12 mouse cellular contexts compared by ENCODE assay signal in genomic region chr11:19983298-19983697, GRCm38 (mm10). TPM values are rescaled to one million over a fixed set of nuclear protein-coding genes. Genes with fewer than 3 reads are reported as not detected.
DNase-seq lines count a peak whose midpoint lies in the region; TF ChIP-seq lines count a peak whose summit lies in the region.
"Had no signal": no experiment of that assay in that cellular context is flagged by ENCODE, and none has a peak within 500 bp of the region (broad histone marks: within the 10 kb centered on the region; RNA-seq: fewer than 3 reads in every experiment).

No protein-coding gene starts in this region.

- intact Hi-C loops in gastrocnemius, adult 2 months (cut with DNase I), result loop anchor here (10.0 kb wide), 1 partner anchor 222 kb away; the partner anchor contains the start of gene Rab1a

- H3K27me3 ChIP-seq in limb, embryonic 10.5 days (ENCODE audit: low read depth, poor library complexity, severe bottlenecking), result no peaks in the 10 kb centered on the region
- H3K27me3 ChIP-seq in thymus, adult 2 months (ENCODE audit: control insufficient read depth, insufficient read depth, low read length), result no peaks in the 10 kb centered on the region
- H3K27me3 ChIP-seq: CH12.LX; kidney, embryonic 15.5 days; midbrain, embryonic 15.5 days had no signal

- 45% methylated on average over 4 of the region's 4 CpGs for WGBS in limb, embryonic 10.5 days
- 87% methylated on average over 4 of the region's 4 CpGs for WGBS in thymus, adult 2 months

- H3K9ac ChIP-seq in ES-E14 (ENCODE audit: insufficient read depth, low read depth, low read length, poor library complexity, severe bottlenecking), result peak overlapping the region; percentile 87
- H3K9ac ChIP-seq: kidney, embryonic 15.5 days; midbrain, embryonic 15.5 days had no signal

- H3K4me1 ChIP-seq in ES-E14 (ENCODE audit: control insufficient read depth in 2 of 2, insufficient read depth in 2 of 2, low read length in 2 of 2, poor library complexity in 1 of 2), result peaks cover 17 to 28% of the 10 kb centered on the region in 2 experiments
- H3K4me1 ChIP-seq in limb, embryonic 10.5 days, result peaks cover 90% of the 10 kb centered on the region
- H3K4me1 ChIP-seq in thymus, adult 2 months (replicated peaks; ENCODE audit: control insufficient read depth, insufficient read depth, low read length), result peaks cover 39% of the 10 kb centered on the region

- TF ChIP-seq CTCF in gastrocnemius, adult 2 months (IDR thresholded peaks at IDR 0.05), result no peak
- no peak for TF ChIP-seq CTCF in layer of hippocampus, adult 2 months (conservative IDR thresholded peaks at IDR 0.05)
- TF ChIP-seq CTCF in thymus, adult 2 months (IDR thresholded peaks at IDR 0.05; ENCODE audit: borderline replicate concordance, control insufficient read depth, extremely low read depth, insufficient read depth, low read length, poor library complexity), result no peak

- in situ Hi-C loops in ES-E14 (cut with MboI; ENCODE audit: low sequenced_read_pairs in 2 of 2, unreplicated experiment in 2 of 2), result no loop called here

- TF ChIP-seq POLR2A in thymus, adult 2 months (IDR thresholded peaks at IDR 0.05; ENCODE audit: control insufficient read depth, extremely low read depth, insufficient read depth, low read length, poor library complexity), result no peak

- DNase-seq in gastrocnemius, adult 2 months, result peak; percentile 43
- DNase-seq in gastrocnemius, adult 18-20 months (ENCODE audit: low spot score), result no peak
- DNase-seq in layer of hippocampus, adult 2 months (ENCODE audit: low spot score in 2 of 2), result peak; percentile 42 to 58
- DNase-seq in layer of hippocampus, postnatal 25 days (ENCODE audit: extremely low spot score in 1 of 2, low spot score in 1 of 2), result no peak
- DNase-seq in ES-E14 (ENCODE audit: low read depth, low spot score), result no peak
- no peak for DNase-seq in limb, embryonic 10.5 days (ENCODE audit: low spot score)
- no peak for DNase-seq in cerebellum, adult 9-11 months
- no peak for DNase-seq in thymus, adult 2 months
- DNase-seq: thymus, postnatal 14 days had no signal

- H3K27ac ChIP-seq in gastrocnemius, adult 2 months, result peak overlapping the region; percentile 53
- H3K27ac ChIP-seq in layer of hippocampus, adult 2 months, result peak overlapping the region; percentile 80
- H3K27ac ChIP-seq in ES-E14 (ENCODE audit: insufficient read depth, low read depth, low read length, poor library complexity, severe bottlenecking), result peak overlapping the region; percentile 80
- H3K27ac ChIP-seq in limb, embryonic 10.5 days, result peak overlapping the region; percentile 53; the same call in 1 of the 2 replicates
- no peak overlapping the region for H3K27ac ChIP-seq in thymus, adult 2 months (ENCODE audit: control insufficient read depth, insufficient read depth, low read length)
- H3K27ac ChIP-seq: midbrain, embryonic 15.5 days had no signal

- H3K36me3 ChIP-seq in ES-E14 (ENCODE audit: control insufficient read depth, insufficient read depth, low read length, poor library complexity, severe bottlenecking), result no peaks in the 10 kb centered on the region; the same call in 1 of the 2 replicates
- peaks cover 8% of the 10 kb centered on the region; the same call in 1 of the 2 replicates for H3K36me3 ChIP-seq in limb, embryonic 10.5 days
- H3K36me3 ChIP-seq in thymus, adult 2 months (ENCODE audit: control insufficient read depth, insufficient read depth, low read length), result no peaks in the 10 kb centered on the region
- H3K36me3 ChIP-seq: kidney, embryonic 15.5 days; midbrain, embryonic 15.5 days had no signal

- H3K9me3 ChIP-seq in ES-E14 (ENCODE audit: control insufficient read depth, insufficient read depth, low read depth, low read length), result no peaks in the 10 kb centered on the region
- no peaks in the 10 kb centered on the region for H3K9me3 ChIP-seq in limb, embryonic 10.5 days (replicated peaks)
- H3K9me3 ChIP-seq: kidney, embryonic 15.5 days; midbrain, embryonic 15.5 days had no signal

- no peak overlapping the region for H3K4me3 ChIP-seq in gastrocnemius, adult 2 months
- H3K4me3 ChIP-seq in layer of hippocampus, adult 2 months, result peak overlapping the region; percentile 1; the same call in 1 of the 2 replicates
- peak overlapping the region; percentile 61 to 74 for H3K4me3 ChIP-seq in ES-E14 (ENCODE audit: insufficient read depth in 1 of 2, low read depth in 1 of 2, low read length in 2 of 2, poor library complexity in 1 of 2, severe bottlenecking in 1 of 2)
- no peak overlapping the region for H3K4me3 ChIP-seq in limb, embryonic 10.5 days
- no peak overlapping the region for H3K4me3 ChIP-seq in thymus, adult 2 months (ENCODE audit: control insufficient read depth, insufficient read depth, low read length)
- H3K4me3 ChIP-seq: kidney, embryonic 15.5 days; midbrain, embryonic 15.5 days had no signal

TF ChIP-seq in ES-E14, 5 proteins besides CTCF, POLR2A, EP300 and RAD21:
- TF ChIP-seq ZNF384 (IDR thresholded peaks at IDR 0.05; ENCODE audit: low read depth, low read length) (no peak), MAFK (IDR thresholded peaks at IDR 0.05; ENCODE audit: insufficient read depth, low read depth, low read length) (no peak), HCFC1 (IDR thresholded peaks at IDR 0.05; ENCODE audit: borderline replicate concordance, insufficient read depth, low read length) (no peak), CHD2 (IDR thresholded peaks at IDR 0.05; ENCODE audit: low read depth, low read length) (no peak), ZC3H11A (IDR thresholded peaks at IDR 0.05; ENCODE audit: borderline replicate concordance, low read depth, low read length) (no peak)

RNA-seq across cellular contexts. Expression of gene Spred2, which starts 59.1 kb away (rescaled TPM):
- total RNA-seq in gastrocnemius, adult 2 months (2021), result 1 to 10 TPM; 5.6 to 7.8 TPM
- total RNA-seq in gastrocnemius, adult 18-20 months (2021), result 1 to 10 TPM; 4.1 to 6.4 TPM
- 10 to 100 TPM; 88.2 to 89.4 TPM for total RNA-seq in layer of hippocampus, adult 2 months (2021)
- 10 to 100 TPM; 86.4 to 97.1 TPM for total RNA-seq in layer of hippocampus, postnatal 25 days (2021)
- total RNA-seq in ES-E14 (2012; rRNA removed), result 19.4 and 21.6 TPM in 2 replicates
- 8.3 and 9.3 TPM in 2 replicates for polyA plus RNA-seq in limb, embryonic 10.5 days (2016; fragmentation: Nextera tagmentation; extraction: Ambion mirVana)
- 25.4 and 34.0 TPM in 2 replicates for polyA plus RNA-seq in thymus, adult 2 months (2012; rRNA removed)

Comparison
In these comparisons a context has a peak if more than half of its experiments do, and no peak if none do; other contexts are left out.
1. DNase-seq: peak in gastrocnemius, adult 2 months (single experiment) and layer of hippocampus, adult 2 months (2 of 2); none in gastrocnemius, adult 18-20 months (single experiment), layer of hippocampus, postnatal 25 days (0 of 2), ES-E14 (single experiment), limb, embryonic 10.5 days (single experiment), cerebellum, adult 9-11 months (single experiment) and thymus, adult 2 months (single experiment).
2. H3K4me3 ChIP-seq: peak in layer of hippocampus, adult 2 months (single experiment) and ES-E14 (2 of 2); none in gastrocnemius, adult 2 months (single experiment), limb, embryonic 10.5 days (single experiment) and thymus, adult 2 months (single experiment).